Mouse (Mus musculus): ENCODE data around the gene Cep128.

The Cep128 gene

DNA sequence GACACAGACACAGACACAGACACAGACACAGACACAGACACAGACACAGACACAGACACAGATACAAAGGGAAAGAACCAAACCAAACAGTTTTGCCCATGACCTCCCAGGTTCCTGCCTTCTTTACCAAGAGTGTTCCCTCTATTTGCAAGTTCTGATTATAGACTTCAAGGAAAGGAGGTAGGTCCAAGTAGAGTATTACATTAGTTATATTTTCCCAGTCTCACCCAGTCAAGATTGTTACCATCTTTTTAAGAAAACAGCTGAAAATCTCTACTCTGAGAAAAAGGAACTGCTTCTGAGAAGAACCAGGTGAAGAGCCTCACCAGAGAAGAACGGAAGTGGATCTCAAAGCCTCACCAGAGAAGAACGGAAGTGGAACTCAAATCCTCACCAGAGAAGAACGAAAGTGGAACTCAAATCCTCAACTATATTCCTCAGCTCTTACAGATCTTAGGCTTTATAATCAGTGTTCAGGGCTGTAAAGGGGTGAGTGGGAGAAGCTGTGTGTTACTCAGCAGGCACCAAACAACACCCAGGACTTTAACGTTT lies 200.8 kb downstream of the Cep128 start:
- no peak for DNase-seq (ENCODE audit: low read depth, low spot score)

- no peak for DNase-seq (ENCODE audit: low read depth, low spot score)
Measured at GRCm38 (mm10) chr12:91176808-91177526, 207.2 kb downstream of the Cep128 start.

- no peak for DNase-seq (ENCODE audit: low read depth, low spot score)
Measured at GRCm38 (mm10) chr12:91171613-91172012, 212.6 kb downstream of the Cep128 start.

- DNase-seq (ENCODE audit: low read depth, low spot score) = no peak
Measured at GRCm38 (mm10) chr12:91161015-91161730, 223.0 kb downstream of the Cep128 start.

GRCm38 (mm10) chr12:91158481-91158880 lies 225.7 kb downstream of the Cep128 start:
- DNase-seq (ENCODE audit: low read depth, low spot score) = no peak

DNA sequence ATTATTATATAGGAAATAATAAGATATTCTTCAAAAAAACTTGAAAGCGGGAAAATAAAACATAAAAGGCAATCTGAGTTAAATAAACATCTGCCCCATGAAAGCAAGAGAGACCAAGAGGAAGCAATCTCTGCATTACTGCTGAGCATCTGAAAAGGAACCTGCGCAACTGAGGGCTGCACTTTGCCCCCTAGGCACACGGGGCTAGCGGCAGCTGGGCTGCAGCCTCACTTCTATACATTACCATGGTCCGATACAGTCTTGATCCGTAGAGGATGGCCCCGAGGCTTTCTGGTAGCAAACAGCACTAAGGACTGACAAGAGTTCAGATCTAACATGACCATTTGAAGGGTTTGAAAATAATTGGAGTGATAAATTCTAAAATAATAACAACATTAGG lies 230.2 kb downstream of the Cep128 start:
- DNase-seq (ENCODE audit: low read depth, low spot score) = no peak

DNA sequence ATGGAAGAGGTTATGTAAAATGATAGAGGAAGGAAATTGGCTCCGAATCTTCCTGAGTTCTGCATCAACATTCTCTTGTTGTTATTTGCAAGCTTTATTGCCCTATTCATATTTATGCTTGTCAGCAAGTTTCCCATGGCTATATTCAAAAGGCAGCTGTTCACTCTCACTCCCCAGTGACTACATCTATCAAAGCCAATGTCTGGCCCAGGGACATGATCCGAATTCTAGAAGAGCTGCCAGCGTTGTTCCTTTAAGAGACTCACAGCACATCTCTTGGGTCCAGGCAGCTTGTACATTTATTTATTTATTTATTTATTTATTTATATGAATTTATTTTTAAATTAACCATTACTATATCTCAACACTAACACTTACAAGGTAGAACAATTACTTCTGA lies 235.1 kb downstream of the Cep128 start:
- DNase-seq (ENCODE audit: low read depth, low spot score) = no peak

GRCm38 (mm10) chr12:91134740-91135517 lies 249.3 kb downstream of the Cep128 start:
- DNase-seq (ENCODE audit: low read depth, low spot score) = no peak

DNA sequence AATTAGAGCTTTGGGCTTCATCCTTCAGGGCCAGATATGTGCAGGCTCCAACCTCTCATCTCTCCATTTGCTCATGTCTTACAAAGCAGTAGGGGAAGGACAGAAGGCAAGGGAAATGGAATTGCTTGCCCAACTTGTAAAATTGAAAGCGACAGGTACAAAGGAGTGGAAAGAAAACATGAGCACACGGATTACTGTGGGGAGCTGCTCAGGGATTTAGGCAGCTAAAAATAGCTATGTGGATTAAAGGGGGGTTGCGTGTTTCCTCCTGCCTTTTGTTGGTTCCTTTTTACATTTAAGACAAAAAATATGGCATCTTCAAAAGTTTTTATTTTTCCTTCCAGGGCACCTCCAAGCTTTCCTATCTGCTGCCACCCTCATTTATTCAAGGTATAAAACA lies 269.2 kb downstream of the Cep128 start:
- no peak for DNase-seq (ENCODE audit: low read depth, low spot score)

DNA sequence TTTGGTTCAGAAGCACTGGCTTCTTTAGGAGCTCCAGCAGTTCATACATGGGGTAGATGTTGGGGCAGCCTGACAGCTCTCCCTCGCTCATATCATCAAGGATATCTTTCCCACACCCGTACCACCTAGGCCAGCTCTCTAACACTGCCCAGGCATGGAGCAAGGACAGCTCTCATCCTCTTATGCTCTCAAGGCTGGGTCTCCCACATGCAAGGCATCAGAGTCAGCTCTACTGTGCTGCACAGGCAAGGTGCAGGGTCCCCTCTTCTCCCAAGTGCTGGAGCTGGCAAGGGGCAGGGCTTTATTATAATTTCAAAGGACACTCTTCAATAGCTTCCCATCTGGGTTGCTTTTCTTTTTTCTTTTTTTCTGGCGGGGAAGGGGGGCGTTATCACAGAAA lies 280.9 kb downstream of the Cep128 start:
- DNase-seq (ENCODE audit: low read depth, low spot score) = no peak

DNA sequence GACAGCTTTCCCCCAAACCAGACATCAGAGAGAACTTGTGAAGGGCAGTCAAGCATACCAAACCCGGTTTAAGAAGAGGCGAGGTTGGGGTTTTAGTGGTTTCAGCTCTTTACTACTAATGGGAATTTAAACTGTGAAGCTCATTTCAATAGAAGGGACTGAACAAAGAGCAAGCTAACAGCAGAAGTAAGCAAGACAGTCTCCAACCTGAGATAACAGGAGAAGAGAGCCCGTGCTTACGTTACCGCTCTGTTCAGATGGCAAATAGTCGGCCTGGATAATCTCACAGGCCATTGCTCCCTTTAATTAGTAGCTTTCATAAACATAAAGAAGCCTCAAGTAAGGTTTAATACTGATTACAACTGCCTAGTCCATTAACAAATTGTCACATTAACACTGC lies 286.3 kb downstream of the Cep128 start:
- no peak for DNase-seq (ENCODE audit: low read depth, low spot score)

DNA sequence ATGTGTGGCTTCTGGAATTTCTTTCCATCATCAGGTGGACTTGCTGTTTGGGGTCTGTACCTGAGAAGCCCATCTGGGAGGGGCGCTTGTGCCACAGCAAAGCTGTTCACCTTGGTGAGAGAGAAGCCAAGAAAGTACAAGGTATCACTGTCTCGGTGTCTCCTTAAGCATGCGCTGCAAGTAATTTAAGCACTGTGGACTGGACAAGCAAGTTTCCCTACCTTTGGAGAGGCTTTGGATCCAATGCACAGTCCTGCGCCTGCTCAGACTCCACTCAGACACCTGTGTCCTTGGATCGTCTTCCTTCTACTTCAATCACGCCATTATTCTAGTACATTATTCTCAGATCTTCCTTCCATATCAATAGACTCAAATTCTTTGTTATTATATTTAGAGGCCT lies 288.0 kb downstream of the Cep128 start:
- DNase-seq (ENCODE audit: low read depth, low spot score) = no peak

- DNase-seq (ENCODE audit: low read depth, low spot score) = no peak
Measured at GRCm38 (mm10) chr12:91088271-91088670, 295.9 kb downstream of the Cep128 start.

DNA sequence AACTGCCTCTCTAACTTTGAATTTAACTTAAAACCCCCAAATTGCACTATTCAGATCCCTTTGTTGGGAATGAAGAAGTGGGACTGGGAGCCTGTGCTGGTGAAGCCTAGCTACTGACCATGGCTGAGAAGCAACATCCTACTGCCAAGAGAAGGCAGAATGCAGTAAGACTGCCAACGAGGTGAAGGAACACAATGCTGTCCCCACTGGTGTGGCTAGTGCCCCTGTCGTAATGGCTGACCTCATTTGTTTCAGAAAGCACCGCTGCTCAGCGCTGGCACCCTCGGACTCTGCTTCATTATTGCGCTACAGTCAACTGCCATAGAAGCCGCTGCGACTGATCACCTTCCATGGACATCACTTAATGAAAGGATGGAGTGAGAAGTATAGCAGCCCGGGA lies 298.2 kb downstream of the Cep128 start:
- DNase-seq (ENCODE audit: low read depth, low spot score) = no peak

- no peak for DNase-seq (ENCODE audit: low read depth, low spot score)
Measured at GRCm38 (mm10) chr12:91075600-91075999, 308.6 kb downstream of the Cep128 start.

DNA sequence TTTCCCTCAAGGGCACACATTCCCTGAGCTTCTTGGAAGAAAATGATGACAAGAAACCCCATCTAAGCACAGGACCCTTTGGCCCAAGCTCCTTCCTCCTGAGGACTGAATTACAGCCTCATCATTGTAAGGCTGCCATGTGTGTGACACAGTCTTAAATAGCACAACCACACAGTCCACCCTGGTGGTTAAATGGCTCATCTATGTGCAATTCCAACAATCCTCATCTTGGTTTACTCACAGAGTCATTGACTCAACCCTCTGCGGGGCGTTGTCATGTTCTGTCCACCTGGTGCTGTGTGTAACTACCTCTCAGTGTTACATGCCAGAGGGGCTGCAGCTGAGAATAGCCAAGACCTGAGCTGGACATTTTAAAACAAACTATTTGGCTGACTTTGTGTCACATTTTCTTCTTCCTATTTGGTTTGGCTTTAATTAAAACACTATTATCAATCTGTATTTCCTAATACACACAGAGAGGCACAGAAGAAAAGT lies 313.6 kb downstream of the Cep128 start:
- DNase-seq (ENCODE audit: low read depth, low spot score) = no peak

DNA sequence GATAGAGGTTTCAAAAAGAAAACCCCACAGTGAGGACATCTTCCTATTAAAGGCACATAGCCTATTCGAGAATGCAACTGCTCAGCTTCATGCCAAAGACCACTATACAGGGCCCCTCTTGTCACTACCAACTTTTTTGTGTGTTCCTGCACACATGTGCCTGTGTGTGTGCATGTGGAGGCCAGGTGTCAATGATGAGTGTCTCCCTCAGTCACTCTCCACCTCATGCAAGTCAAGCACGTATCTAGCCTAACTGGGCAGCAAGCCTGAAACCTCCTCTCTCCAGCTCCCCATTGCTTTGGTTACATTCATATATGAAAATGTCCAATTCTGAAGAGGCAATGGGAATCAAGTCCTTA lies 317.1 kb downstream of the Cep128 start:
- no peak for DNase-seq (ENCODE audit: low read depth, low spot score)

DNA sequence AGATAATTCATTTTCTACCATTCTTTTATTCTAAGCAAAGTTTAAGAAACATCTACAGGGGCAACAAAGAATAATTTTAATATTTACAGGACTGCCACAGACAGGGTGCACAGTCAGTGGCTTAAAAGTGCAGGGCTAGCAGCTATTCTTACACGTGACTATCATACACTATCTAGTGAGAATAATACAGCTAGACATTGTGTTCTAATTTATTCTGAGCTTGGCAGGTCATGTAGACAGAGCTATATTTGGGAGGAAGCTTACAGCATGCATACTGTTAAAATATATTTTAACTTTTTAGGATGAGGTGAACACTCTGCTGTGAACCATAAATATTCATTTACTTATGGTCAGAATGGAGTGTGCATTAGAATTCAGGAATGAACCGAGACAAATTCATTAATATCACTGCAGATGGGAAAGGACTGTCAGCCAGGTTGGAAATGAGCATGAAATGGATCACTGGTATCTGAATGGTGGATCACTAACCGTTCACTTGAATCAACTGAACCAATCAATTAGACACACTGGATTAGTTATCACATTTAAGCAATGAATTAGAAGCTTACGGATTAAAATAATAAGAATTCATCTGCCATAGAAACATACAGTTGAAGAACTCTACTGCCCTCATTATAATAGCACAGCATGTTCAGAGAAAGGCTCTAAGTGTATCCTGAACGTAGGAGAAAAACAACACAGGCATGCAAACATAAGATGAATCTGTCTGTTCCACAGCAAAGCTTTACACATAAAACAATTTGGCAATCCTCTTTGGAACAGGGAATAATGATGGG lies 317.7 kb downstream of the Cep128 start:
- no peak for DNase-seq (ENCODE audit: low read depth, low spot score)

DNA sequence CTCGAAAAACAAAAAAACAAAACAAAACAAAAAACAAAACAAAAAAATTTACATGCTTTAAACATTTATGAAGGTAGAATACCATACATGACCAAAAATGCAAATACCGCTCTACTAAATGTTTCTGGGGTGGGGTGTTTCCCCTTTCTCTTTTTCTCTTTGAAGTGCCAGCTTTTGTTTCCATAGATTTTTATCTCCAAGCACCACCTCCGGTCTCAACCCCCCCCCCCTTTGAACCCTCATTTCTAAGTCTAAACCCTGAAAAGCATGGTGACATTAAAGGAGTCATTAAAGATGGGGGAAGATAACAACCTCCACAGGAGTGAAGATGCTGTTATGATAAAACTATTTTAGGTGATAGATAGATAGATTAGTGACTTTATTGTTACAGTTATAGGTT lies 318.8 kb downstream of the Cep128 start:
- DNase-seq (ENCODE audit: low read depth, low spot score) = no peak

DNA sequence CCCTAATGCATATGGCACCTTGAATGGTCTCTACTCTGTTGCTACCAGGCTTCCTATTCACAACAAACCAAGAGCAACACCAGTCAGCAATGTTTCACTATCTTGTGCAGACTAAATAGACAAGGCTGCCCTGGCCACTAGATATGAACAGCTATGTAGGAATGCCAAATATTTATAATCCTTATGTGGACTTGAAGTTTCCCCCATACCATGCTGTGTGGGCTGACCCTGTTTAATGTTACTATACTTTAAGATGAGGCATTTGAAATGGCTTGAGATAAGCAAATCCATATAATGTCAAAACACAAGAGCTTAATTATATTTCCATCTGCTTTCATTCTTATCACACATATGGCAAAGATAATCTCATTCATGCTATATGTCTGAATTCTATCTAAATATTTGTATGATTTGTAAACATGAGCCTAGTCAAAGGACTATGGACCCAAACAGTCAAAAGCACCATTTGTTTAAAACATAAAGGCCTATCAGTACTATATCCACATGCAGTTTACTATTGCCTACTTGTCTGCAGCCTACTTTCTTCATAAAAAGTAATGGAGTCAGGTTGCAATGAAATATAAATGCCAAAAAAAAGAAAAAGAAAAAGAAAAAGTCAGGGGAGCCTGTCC lies 319.7 kb downstream of the Cep128 start:
- DNase-seq (ENCODE audit: low read depth, low spot score) = no peak

Measured in mesoderm, embryonic 11.5 days (tissue).